Mouse (Mus musculus) midbrain, embryonic 15.5 days (tissue): ENCODE data around the gene Alox12. TPM values are rescaled to one million over a fixed set of nuclear protein-coding genes. Genes with fewer than 3 reads are reported as not detected.

Source experiments
- ATAC-seq: fragments of 200-750 bp; cut with Nextera tagmentation; replicated peaks from 2 replicates; pipeline ENCODE4 v1.8.0; 2017; ENCODE audit warnings: moderate TSS enrichment
- H3K27ac ChIP-seq: fragments of 300-500 bp; sonication (generic); 2 replicates; pipeline ENCODE4 v1.5.1; 2015; ENCODE audit warnings: mild to moderate bottlenecking, inconsistent platforms
- H3K27me3 ChIP-seq: fragments of 300-500 bp; sonication (generic); replicated peaks from 2 replicates; pipeline ENCODE4 v1.6.1; 2015; ENCODE audit warnings: inconsistent platforms
- H3K36me3 ChIP-seq: fragments of 300-500 bp; sonication (generic); replicated peaks from 2 replicates; pipeline ENCODE4 v1.6.1; 2015; ENCODE audit warnings: inconsistent platforms
- H3K4me1 ChIP-seq: fragments of 300-500 bp; sonication (generic); 2 replicates; pipeline ENCODE4 v1.6.1; 2015; ENCODE audit warnings: inconsistent platforms
- H3K4me2 ChIP-seq: fragments of 300-500 bp; sonication (generic); 2 replicates; pipeline ENCODE4 v1.6.1; 2015; ENCODE audit warnings: inconsistent platforms, mild to moderate bottlenecking, moderate library complexity
- H3K4me3 ChIP-seq: fragments of 300-500 bp; sonication (generic); 2 replicates; pipeline ENCODE4 v1.5.1; 2015; ENCODE audit warnings: mild to moderate bottlenecking, inconsistent platforms
- H3K9ac ChIP-seq: fragments of 300-500 bp; sonication (generic); 2 replicates; pipeline ENCODE4 v1.6.1; 2015; ENCODE audit warnings: mild to moderate bottlenecking, inconsistent platforms
- H3K9me3 ChIP-seq: fragments of 300-500 bp; sonication (generic); 2 replicates; pipeline ENCODE4 v1.6.1; 2016; ENCODE audit warnings: inconsistent platforms
- WGBS: fragments of 180-500 bp; shearing (Covaris S2); methylation state at CpG from one replicate; pipeline ENCODE4 v1.1.7; 2015; ENCODE audit warnings: mixed read lengths; 5-methylcytosine and 5-hydroxymethylcytosine counted together
- polyA plus RNA-seq: library from polyadenylated mRNA; unstranded; fragments of >200 nt; fragmentation: Nextera tagmentation; extraction: Ambion mirVana; gene quantifications from 2 replicates; pipeline ENCODE4 v1.2.1, GENCODE M21; 2015

Gene Alox12
- 0.49 and 0.74 TPM in 2 replicates for polyA plus RNA-seq

GRCm38 (mm10) chr11:70254931-70255531 lies at the start of gene Alox12:
Gene Alox12, minus strand, starts transcription at chr11:70255353.
- H3K9ac ChIP-seq, result no peak within 1 kb of the TSS
- 1% methylated on average over 25 of the region's 25 CpGs for WGBS
- no peak within 1 kb of the TSS for H3K27ac ChIP-seq

GRCm38 (mm10) chr11:70302293-70302692 lies 47.1 kb upstream of the Alox12 start:
- Histone ChIP-seq H3K27me3 (no peaks in the 10 kb centered on the region), H3K4me2 (no peak overlapping the region), H3K27ac (no peak overlapping the region), H3K9ac (no peak overlapping the region), H3K4me3 (no peak overlapping the region), H3K36me3 (no peaks in the 10 kb centered on the region), H3K9me3 (no peaks in the 10 kb centered on the region), H3K4me1 (no peaks in the 10 kb centered on the region)
- 89% methylated on average over 4 of the region's 4 CpGs for WGBS
- ATAC-seq, result no peak

More at GRCm38 (mm10) chr11:70254931-70255531, at the start of gene Alox12:
- Histone ChIP-seq H3K4me1 (0 out of 2 replicates have a peak, but pooled peaks cover 11% of the 10 kb centered on the region), H3K27me3 (peaks cover 49% of the 10 kb centered on the region), H3K4me2 (peak within 1 kb of the TSS; percentile 38), H3K4me3 (peak within 1 kb of the TSS; percentile 15), H3K9me3 (no peaks in the 10 kb centered on the region), H3K36me3 (no peaks in the 10 kb centered on the region)
- ATAC-seq, result no peak

GRCm38 (mm10) chr11:70297836-70298454 lies 42.8 kb upstream of the Alox12 start:
- H3K4me3 ChIP-seq, result no peak overlapping the region
- ATAC-seq, result no peak
- no peaks in the 10 kb centered on the region for H3K4me1 ChIP-seq
- no peaks in the 10 kb centered on the region for H3K9me3 ChIP-seq
- 69% methylated on average over 12 of the region's 12 CpGs for WGBS
- no peaks in the 10 kb centered on the region for H3K27me3 ChIP-seq
- no peak overlapping the region for H3K27ac ChIP-seq
- no peaks in the 10 kb centered on the region for H3K36me3 ChIP-seq
- H3K9ac ChIP-seq, result no peak overlapping the region
- H3K4me2 ChIP-seq, result no peak overlapping the region

- Histone ChIP-seq H3K9ac (no peak overlapping the region), H3K4me3 (no peak overlapping the region), H3K9me3 (no peaks in the 10 kb centered on the region), H3K27me3 (no peaks in the 10 kb centered on the region), H3K4me2 (no peak overlapping the region), H3K27ac (no peak overlapping the region), H3K4me1 (no peaks in the 10 kb centered on the region), H3K36me3 (no peaks in the 10 kb centered on the region)
- no peak for ATAC-seq
- WGBS, result 66% methylated on average over 4 of the region's 4 CpGs
These were observed 42.3 kb upstream of the Alox12 start for GRCm38 (mm10) chr11:70297405-70297804.

- Histone ChIP-seq H3K4me2 (no peak overlapping the region), H3K27ac (no peak overlapping the region), H3K27me3 (no peaks in the 10 kb centered on the region), H3K9ac (no peak overlapping the region), H3K36me3 (no peaks in the 10 kb centered on the region), H3K4me1 (no peaks in the 10 kb centered on the region), H3K4me3 (no peak overlapping the region), H3K9me3 (no peaks in the 10 kb centered on the region)
- no peak for ATAC-seq
- WGBS, result 86% methylated on average over 6 of the region's 6 CpGs
These were observed 38.7 kb upstream of the Alox12 start for GRCm38 (mm10) chr11:70293881-70294280.

GRCm38 (mm10) chr11:70291235-70291634 lies 36.1 kb upstream of the Alox12 start:
- ATAC-seq, result no peak
- 84% methylated on average over 6 of the region's 6 CpGs for WGBS
- Histone ChIP-seq H3K4me2 (no peak overlapping the region), H3K9ac (no peak overlapping the region), H3K27me3 (no peaks in the 10 kb centered on the region), H3K36me3 (no peaks in the 10 kb centered on the region), H3K4me1 (no peaks in the 10 kb centered on the region), H3K4me3 (no peak overlapping the region), H3K9me3 (no peaks in the 10 kb centered on the region), H3K27ac (no peak overlapping the region)

- H3K27ac ChIP-seq, result no peak overlapping the region
- H3K9me3 ChIP-seq, result no peaks in the 10 kb centered on the region
- no peak for ATAC-seq
- no peaks in the 10 kb centered on the region for H3K36me3 ChIP-seq
- 27% methylated on average over 6 of the region's 6 CpGs for WGBS
- no peak overlapping the region for H3K4me2 ChIP-seq
- no peak overlapping the region for H3K9ac ChIP-seq
- no peaks in the 10 kb centered on the region for H3K4me1 ChIP-seq
- H3K4me3 ChIP-seq, result no peak overlapping the region
- H3K27me3 ChIP-seq, result no peaks in the 10 kb centered on the region
These were observed 34.1 kb upstream of the Alox12 start for GRCm38 (mm10) chr11:70289236-70289635.

- no peaks in the 10 kb centered on the region for H3K36me3 ChIP-seq
- H3K9ac ChIP-seq, result no peak overlapping the region
- H3K27me3 ChIP-seq, result no peaks in the 10 kb centered on the region
- no peak for ATAC-seq
- no peaks in the 10 kb centered on the region for H3K4me1 ChIP-seq
- no peak overlapping the region for H3K4me3 ChIP-seq
- no peaks in the 10 kb centered on the region for H3K9me3 ChIP-seq
- 87% methylated on average over 10 of the region's 10 CpGs for WGBS
- H3K4me2 ChIP-seq, result no peak overlapping the region
- H3K27ac ChIP-seq, result no peak overlapping the region
These were observed 32.9 kb upstream of the Alox12 start for GRCm38 (mm10) chr11:70288102-70288501.

GRCm38 (mm10) chr11:70285686-70286085 lies 30.5 kb upstream of the Alox12 start:
- H3K27ac ChIP-seq, result no peak overlapping the region
- H3K36me3 ChIP-seq, result no peaks in the 10 kb centered on the region
- no peaks in the 10 kb centered on the region for H3K4me1 ChIP-seq
- H3K27me3 ChIP-seq, result no peaks in the 10 kb centered on the region
- H3K9me3 ChIP-seq, result no peaks in the 10 kb centered on the region
- no peak overlapping the region for H3K4me3 ChIP-seq
- no peak for ATAC-seq
- H3K9ac ChIP-seq, result no peak overlapping the region
- H3K4me2 ChIP-seq, result no peak overlapping the region
- WGBS, result 88% methylated on average over 5 of the region's 5 CpGs

GRCm38 (mm10) chr11:70284757-70285156 lies 29.6 kb upstream of the Alox12 start:
- no peak overlapping the region for H3K4me3 ChIP-seq
- no peak overlapping the region for H3K9ac ChIP-seq
- no peaks in the 10 kb centered on the region for H3K9me3 ChIP-seq
- no peak for ATAC-seq
- H3K4me1 ChIP-seq, result no peaks in the 10 kb centered on the region
- H3K4me2 ChIP-seq, result no peak overlapping the region
- H3K36me3 ChIP-seq, result no peaks in the 10 kb centered on the region
- H3K27me3 ChIP-seq, result no peaks in the 10 kb centered on the region
- WGBS, result 82% methylated on average over 3 of the region's 3 CpGs
- no peak overlapping the region for H3K27ac ChIP-seq

GRCm38 (mm10) chr11:70283666-70284065 lies 28.5 kb upstream of the Alox12 start:
- 85% methylated on average over 4 of the region's 4 CpGs for WGBS

GRCm38 (mm10) chr11:70280441-70280840 lies 25.3 kb upstream of the Alox12 start:
- no peak overlapping the region for H3K27ac ChIP-seq
- 68% methylated on average over 3 of the region's 3 CpGs for WGBS
- no peaks in the 10 kb centered on the region for H3K36me3 ChIP-seq
- H3K27me3 ChIP-seq, result no peaks in the 10 kb centered on the region
- ATAC-seq, result no peak
- no peak overlapping the region for H3K9ac ChIP-seq
- H3K4me2 ChIP-seq, result no peak overlapping the region
- H3K4me3 ChIP-seq, result no peak overlapping the region
- no peaks in the 10 kb centered on the region for H3K9me3 ChIP-seq
- no peaks in the 10 kb centered on the region for H3K4me1 ChIP-seq

More at GRCm38 (mm10) chr11:70283666-70284065, 28.5 kb upstream of the Alox12 start:
- no peaks in the 10 kb centered on the region for H3K36me3 ChIP-seq
- H3K9me3 ChIP-seq, result no peaks in the 10 kb centered on the region
- no peaks in the 10 kb centered on the region for H3K27me3 ChIP-seq
- H3K9ac ChIP-seq, result no peak overlapping the region
- ATAC-seq, result no peak
- no peak overlapping the region for H3K4me3 ChIP-seq
- H3K4me2 ChIP-seq, result no peak overlapping the region
- H3K27ac ChIP-seq, result no peak overlapping the region
- H3K4me1 ChIP-seq, result no peaks in the 10 kb centered on the region

- H3K4me1 ChIP-seq, result no peaks in the 10 kb centered on the region
- WGBS, result 82% methylated on average over 3 of the region's 3 CpGs
- H3K9ac ChIP-seq, result no peak overlapping the region
- no peak for ATAC-seq
- H3K36me3 ChIP-seq, result no peaks in the 10 kb centered on the region
- no peak overlapping the region for H3K4me3 ChIP-seq
- no peaks in the 10 kb centered on the region for H3K27me3 ChIP-seq
- no peaks in the 10 kb centered on the region for H3K9me3 ChIP-seq
- no peak overlapping the region for H3K4me2 ChIP-seq
- H3K27ac ChIP-seq, result no peak overlapping the region
These were observed 23.8 kb upstream of the Alox12 start for GRCm38 (mm10) chr11:70278961-70279360.
